Mouse (Mus musculus) gastrocnemius, adult 2 months (tissue): ENCODE results near the gene Trim61. TPM values are rescaled to one million over a fixed set of nuclear protein-coding genes. Genes with fewer than 3 reads are reported as not detected.
"Not testable (repeated sequence)": the region's sequence is repeated elsewhere in the genome, so short reads cannot be mapped to it uniquely, and the experiment has no call there.

Source experiments
- DNase-seq: peaks from one replicate; pipeline ENCODE4 v3.0.0; 2022
- H3K27ac ChIP-seq: fragments of 200-600 bp; 2 replicates; pipeline ENCODE4 v1.8.1; 2022; ENCODE audit warnings: mild to moderate bottlenecking
- H3K4me3 ChIP-seq: fragments of 200-600 bp; 2 replicates; pipeline ENCODE4 v1.8.1; 2022; ENCODE audit warnings: mild to moderate bottlenecking, moderate library complexity
- CTCF ChIP-seq: fragments of 200-600 bp; IDR thresholded peaks from 2 replicates; pipeline ENCODE4 v1.8.1; 2022; ENCODE audit warnings: antibody characterized with exemption, mild to moderate bottlenecking, moderate library complexity
- intact Hi-C: fragments of 180-260 bp; cut with DNase I; formaldehyde crosslinking; loops from one replicate; pipeline ENCODE4 v1.15.1; 2025
- total RNA-seq, 2 experiments: library from RNA; stranded (reverse); gene quantifications; 2 replicates each; pipeline ENCODE4 v1.2.3; 2021

The Trim61 gene
- total RNA-seq, 2 experiments from 2014 or later: not detected

GRCm38 (mm10) chr8:65033056-65033455, 14.7 kb upstream of the Trim61 start:
- DNase-seq: no peak
- Histone ChIP-seq H3K4me3 (no peak overlapping the region), H3K27ac (no peak overlapping the region)
- intact Hi-C loops: no loop called here
- TF ChIP-seq CTCF: no peak

DNA sequence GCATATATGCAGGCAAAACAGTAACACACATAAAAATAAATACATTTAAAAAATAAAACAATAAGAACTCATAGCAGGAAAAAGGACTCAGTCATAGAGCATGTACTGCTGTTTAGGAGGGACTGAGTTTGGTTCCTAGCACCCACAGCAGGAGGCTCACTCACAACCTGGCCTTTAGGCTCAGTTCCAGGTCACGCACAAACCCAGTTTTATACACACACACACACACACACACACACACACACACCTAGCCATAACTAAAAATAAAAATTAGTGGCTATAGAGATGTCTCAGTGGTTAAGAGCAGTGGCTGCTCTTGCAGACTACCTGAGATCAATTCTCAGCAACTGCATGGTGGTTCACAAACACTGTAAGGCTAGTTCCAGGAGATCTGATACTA, 13.8 kb upstream of the Trim61 start:
- Histone ChIP-seq H3K4me3 (no peak overlapping the region), H3K27ac (no peak overlapping the region)
- no peak for DNase-seq
- intact Hi-C loops: no loop called here
- no peak for TF ChIP-seq CTCF

- intact Hi-C loops: no loop called here
- TF ChIP-seq CTCF: no peak
- DNase-seq: no peak
- Histone ChIP-seq H3K27ac (no peak overlapping the region), H3K4me3 (no peak overlapping the region)
These were observed 12.6 kb upstream of the Trim61 start for GRCm38 (mm10) chr8:65030735-65031485.

DNA sequence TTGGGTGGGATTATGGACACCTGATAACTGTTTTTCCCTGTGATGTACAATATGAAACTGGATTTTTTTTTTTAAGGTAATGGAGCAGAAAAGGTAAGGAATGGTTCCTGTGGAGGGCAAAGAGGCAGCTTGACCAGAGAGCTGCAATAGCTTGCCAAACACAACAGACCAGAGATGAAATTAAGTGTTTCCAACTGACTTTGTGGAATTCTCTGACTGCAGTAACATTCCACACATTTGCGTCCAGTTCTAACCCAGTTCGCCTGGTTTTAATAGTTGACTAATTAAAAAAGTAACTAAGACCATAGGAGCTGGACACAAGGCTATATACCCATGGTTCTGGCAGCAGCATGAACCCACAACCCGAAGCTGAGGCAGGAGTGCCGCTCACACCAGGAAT, 11.5 kb upstream of the Trim61 start:
- no peak for DNase-seq
- intact Hi-C loops: no loop called here
- no peak overlapping the region for H3K4me3 ChIP-seq
- no peak for TF ChIP-seq CTCF
- H3K27ac ChIP-seq: no peak overlapping the region

DNA sequence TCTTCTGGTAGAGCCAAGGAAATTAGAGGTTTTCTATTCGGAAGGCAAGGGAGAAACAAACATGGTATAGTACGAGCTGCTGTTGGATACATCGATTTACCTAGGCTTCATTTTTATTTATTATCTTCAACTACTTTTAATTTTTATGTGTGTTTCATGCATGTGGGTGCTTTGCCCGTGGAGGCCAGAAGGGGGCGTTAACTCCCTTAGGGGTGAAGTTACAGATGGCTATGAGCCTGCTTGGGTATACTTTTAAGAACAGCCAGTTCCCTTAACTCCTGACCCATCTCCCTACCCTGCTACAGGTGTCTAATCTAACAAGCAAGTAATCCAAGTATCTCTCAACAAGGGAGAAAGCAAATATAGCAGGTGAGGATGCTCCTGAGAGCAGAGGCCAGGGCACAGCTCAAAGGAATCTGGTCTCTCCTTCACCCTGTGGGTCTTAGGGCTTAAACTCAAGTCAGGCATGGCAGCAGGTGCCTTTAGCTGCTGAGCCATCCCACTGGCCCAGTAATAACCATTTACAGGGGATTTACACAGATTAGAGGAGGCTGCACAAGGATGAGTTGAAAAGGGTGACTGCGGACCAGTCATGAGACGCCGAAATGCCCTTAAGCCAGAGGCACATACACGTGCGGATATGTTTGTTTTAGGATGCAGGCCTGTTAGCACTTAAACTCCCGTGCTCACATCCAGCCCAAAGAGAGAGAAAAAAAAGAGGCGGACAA, 10.8 kb upstream of the Trim61 start:
- no peak for DNase-seq
- H3K27ac ChIP-seq: no peak overlapping the region
- no peak for TF ChIP-seq CTCF
- intact Hi-C loops: no loop called here
- H3K4me3 ChIP-seq: no peak overlapping the region

DNA sequence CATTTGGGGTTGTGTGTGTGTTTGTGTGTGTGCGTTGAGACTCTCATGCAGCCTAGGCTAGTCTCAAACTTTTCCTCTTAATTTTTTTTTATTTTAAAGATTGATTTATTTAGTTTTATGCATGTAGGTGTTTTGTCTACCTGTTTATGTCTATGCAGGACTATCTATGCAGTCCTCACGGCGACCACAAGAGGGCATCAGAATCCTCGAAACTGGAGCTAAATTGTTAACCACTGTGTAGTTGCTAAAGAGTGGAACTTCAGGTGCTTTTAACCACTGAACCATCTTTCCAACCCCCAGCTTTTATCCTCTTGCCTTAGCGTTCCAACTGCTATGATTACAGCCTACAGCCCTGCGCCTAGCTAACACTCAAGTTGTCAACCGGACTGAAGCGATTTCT, 4.2 kb upstream of the Trim61 start:
- peak; percentile 79 for TF ChIP-seq CTCF
- DNase-seq: peak; percentile 55
- intact Hi-C loops: loop anchor here (1.0 kb wide), 1 partner anchor 88 kb away; no protein-coding TSS in a partner anchor
- H3K27ac ChIP-seq: no peak overlapping the region
- H3K4me3 ChIP-seq: no peak overlapping the region

DNA sequence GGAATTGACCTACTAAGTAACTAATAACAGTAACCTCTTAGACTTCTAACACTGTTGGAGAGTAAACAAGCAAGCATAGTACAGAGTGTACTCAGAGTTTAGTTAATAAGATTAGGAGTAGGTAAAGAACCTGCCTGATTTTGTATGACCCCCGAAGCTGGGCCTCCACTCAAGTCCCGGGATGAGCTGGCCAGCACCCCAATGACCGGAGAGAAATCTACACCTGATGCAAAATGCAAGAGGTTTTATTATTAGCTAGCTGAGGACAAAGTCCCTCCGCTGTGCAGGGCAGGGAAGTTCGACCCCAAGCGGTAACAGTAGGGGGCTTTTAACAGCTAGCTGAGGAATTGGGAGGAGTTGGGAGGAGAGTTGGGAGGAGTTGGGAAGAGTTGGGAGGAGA, 10.7 kb downstream of the Trim61 start:
- H3K4me3 ChIP-seq, H3K27ac ChIP-seq, intact Hi-C loops, DNase-seq: not testable (repeated sequence)

DNA sequence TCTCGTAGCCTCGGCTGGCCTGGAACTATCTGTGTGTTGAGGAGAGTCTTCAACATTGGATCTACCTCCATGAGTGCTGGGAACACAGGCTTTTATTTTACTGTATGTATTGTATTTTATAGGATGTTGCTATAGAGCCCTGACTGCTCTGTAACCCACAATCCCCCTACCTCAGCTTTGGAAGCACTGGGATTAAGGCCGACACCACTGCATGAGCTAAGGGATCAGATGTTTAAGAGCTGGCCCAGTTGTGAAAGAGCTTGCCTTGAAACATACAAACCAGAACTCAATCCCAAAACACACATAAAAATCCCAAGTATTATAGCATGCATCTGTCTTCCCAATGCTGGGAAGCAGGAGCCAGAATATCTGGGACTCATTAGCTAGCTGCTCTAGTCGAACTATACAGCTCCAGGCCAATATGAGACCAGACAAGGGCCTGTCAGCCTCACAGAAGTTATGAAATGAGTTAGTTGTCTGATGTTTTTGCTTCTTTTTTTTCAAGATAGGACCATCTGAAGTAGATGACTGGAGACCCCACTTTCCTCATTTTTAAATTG, 19.4 kb downstream of the Trim61 start:
- no peak for TF ChIP-seq CTCF
- intact Hi-C loops: no loop called here
- no peak for DNase-seq
- no peak overlapping the region for H3K4me3 ChIP-seq
- H3K27ac ChIP-seq: no peak overlapping the region

DNA sequence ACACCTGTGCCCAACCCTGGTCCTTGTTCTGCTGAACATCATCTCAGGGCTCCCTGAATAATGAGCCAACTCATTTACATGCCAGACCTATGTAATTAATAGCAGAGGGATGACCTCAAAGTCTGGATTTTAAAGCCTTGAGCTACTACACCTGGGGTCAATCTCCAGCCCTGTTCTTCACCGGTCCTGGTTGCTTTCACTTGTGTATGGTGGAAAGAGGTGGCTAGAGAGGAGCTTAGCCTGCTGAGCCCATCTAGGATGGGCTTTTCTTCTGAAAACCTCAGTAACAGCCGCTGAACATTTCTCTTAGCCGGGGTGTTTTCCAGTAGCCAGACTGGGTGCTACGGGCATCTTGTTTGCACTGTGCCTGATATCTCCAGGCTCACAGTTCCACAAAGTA, 30.6 kb downstream of the Trim61 start, which contains the start of gene Trim75:
Trim75 (minus strand) TSS at position 101 of the 400 bp plus-strand sequence.
- no peak for DNase-seq
- intact Hi-C loops: no loop called here
- TF ChIP-seq CTCF: no peak
- Histone ChIP-seq H3K27ac (no peak within 1 kb of the TSS), H3K4me3 (no peak within 1 kb of the TSS)

DNA sequence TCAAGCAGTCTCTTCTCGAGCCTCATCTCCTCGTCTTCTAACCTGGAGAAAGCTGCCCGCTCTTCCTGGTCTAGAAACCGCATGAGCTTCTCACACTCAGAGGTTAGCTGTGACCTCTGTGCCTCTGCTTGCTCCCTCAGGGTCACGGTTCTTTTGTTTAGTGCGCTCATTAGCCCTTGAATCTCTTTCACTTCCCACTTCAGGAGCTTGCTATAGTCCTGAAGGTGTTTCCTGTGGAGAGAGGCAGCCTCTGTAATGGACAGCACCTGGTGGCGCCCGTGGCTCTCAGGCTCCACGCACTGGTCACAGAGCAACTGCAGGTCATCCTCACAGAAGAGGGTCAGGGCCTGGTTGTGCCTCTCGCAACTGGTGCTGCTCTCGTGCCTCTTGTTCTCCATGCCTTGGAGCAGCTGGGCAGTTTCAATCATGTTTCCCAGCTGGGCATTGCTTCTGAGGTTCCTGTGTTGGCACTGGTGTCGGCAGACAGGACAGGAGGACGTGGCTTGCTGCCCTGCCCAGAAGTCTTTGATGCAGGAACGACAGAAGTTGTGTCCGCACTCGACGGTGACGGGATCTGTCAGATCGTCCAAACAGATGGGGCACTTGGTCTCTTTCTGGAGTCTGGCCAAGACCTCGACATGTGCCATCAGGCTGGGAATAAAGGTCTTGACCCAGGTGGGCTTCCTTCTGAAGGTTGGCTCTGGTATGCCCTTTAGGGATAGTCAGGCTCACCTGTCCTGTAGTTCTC, 35.0 kb downstream of the Trim61 start:
- Histone ChIP-seq H3K4me3 (no peak overlapping the region), H3K27ac (no peak overlapping the region)
- no peak for TF ChIP-seq CTCF
- no peak for DNase-seq
- intact Hi-C loops: no loop called here

Other genes starting within 250 kb of the Trim61 start
- gene Klhl2, start 168.5 kb downstream of the Trim61 start, total RNA-seq: 1 to 10 TPM; 7.9 to 8.7 TPM
- 10 to 100 TPM; 18.6 to 21.4 TPM for gene Tmem192, start 71.3 kb downstream of the Trim61 start, total RNA-seq
- gene Trim75, start 30.7 kb downstream of the Trim61 start, total RNA-seq: not detected
- gene Trim60, start 61 bp upstream of the Trim61 start, total RNA-seq: not detected
- gene Apela, start 18.8 kb upstream of the Trim61 start, total RNA-seq: not detected
- not detected for gene Gm10663, start 56.5 kb upstream of the Trim61 start, total RNA-seq
- not detected for gene BC030870, start 111.0 kb upstream of the Trim61 start, total RNA-seq